Mouse (Mus musculus) ES-Bruce4 (cell line): Measurements from ENCODE around the gene Flt3.

Experiments used
- CTCF ChIP-seq: IDR thresholded peaks from one replicate; pipeline ENCODE4 v1.8.1; 2011; ENCODE audit warnings: low read depth, low read length
- POLR2A ChIP-seq: IDR thresholded peaks from one replicate; pipeline ENCODE4 v1.8.1; 2011; ENCODE audit warnings: low read length; ENCODE audit not compliant: insufficient read depth

DNA sequence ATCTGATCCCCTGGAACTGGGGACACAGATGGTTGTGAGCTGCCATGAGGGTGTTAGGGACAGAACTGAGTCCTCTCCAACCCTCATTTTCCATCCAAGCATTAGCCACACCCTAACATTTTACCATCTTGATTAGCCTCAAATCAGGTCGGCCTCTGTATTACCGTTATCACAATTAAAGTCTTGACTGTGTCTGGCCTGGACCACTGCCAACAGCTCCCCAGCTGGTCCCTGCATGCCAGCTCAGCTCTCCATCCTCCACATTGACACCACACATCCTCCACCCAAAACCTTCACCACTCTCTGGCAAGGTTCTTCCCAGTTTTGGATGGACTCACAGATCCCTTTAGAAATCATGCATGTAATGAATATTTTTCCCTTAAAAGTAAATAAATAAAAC is 9.5 kb downstream of the Flt3 start:
- TF ChIP-seq CTCF: no peak
- no peak for TF ChIP-seq POLR2A
